Mouse (Mus musculus) E14TG2a.4 (cell line): ENCODE data around the gene Reck.

Experiments
- CTCF ChIP-seq: conservative IDR thresholded peaks from 2 replicates; pipeline ENCODE4 v1.5.1; 2014; ENCODE audit warnings: low read length
- POU5F1 ChIP-seq: IDR thresholded peaks from 2 replicates; pipeline ENCODE4 v1.6.1; 2014; ENCODE audit warnings: low read length, borderline replicate concordance

GRCm38 (mm10) chr4:43959523-43960179 is 84.3 kb downstream of the Reck start:
- no peak for TF ChIP-seq CTCF
- TF ChIP-seq POU5F1 = no peak
